Mouse (Mus musculus) cerebellum, adult 11 months (tissue): ENCODE measurements around the gene Cog1.

Experiments
- DNase-seq: peaks from one replicate; pipeline ENCODE4 v3.0.0; 2022

Cog1 gene

GRCm38 (mm10) chr11:113709272-113709671 is 60.3 kb downstream of the Cog1 start:
- DNase-seq = no peak

DNA sequence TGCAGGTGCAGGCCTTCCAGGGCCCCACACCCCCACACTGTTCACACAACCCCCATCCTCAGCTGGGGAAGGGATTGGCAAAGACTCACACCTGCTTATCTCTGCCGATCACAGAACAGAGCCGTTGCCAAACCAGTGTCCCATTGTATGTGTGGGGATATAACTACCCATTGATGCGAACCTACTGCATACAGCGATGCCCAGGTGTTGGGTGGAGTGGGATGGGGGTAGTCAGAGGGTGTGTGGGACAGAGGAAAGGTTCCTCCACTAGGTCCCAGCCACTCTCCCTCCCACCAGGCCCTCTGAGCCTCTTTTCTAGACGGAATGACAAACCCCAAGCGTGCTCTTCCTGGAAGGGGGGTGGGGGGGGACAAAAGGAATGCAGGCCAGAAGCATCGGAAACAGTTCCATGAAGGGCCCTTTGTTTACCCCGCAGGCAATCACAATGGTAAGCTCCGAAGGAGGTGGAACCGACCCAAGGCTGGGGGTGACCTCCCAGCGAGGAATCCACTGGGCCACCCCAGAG is 60.8 kb downstream of the Cog1 start, which contains the start of gene Cpsf4l:
Cpsf4l (minus strand) TSS at position 287 of the 526 bp plus-strand sequence.
- DNase-seq = no peak

- DNase-seq = no peak
These were observed 61.3 kb downstream of the Cog1 start for GRCm38 (mm10) chr11:113710257-113710777.

- DNase-seq = no peak
These were observed 62.1 kb downstream of the Cog1 start for GRCm38 (mm10) chr11:113711061-113711460.

DNA sequence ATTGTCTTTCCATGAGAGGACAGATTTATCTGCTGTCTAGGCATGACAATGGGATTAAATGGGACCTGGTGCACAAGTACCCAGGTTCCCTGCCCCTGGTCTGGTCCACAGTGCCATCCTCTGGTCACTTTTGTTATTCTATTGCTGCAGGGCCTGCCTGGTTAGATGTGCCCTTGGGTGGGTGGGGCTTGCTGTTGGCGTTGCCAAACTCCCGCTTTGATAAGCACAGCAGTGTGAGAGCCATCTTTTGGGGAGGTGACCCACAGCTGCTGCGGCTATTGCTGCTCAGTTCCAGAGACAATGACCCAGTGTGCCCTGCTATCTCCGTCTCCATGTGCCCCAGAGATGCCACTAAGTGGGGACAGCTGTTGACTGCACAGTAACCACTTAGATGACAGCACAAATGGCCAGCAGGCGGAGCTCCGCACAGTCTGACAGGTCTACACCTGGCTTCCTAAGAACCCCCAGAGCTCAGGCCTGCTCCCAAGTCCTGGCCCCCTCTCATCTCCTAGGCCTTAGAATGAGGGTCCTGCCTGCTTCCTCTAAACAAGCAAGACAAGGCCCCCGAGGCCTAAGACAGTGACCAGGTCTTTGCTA is 66.2 kb downstream of the Cog1 start:
- no peak for DNase-seq

DNA sequence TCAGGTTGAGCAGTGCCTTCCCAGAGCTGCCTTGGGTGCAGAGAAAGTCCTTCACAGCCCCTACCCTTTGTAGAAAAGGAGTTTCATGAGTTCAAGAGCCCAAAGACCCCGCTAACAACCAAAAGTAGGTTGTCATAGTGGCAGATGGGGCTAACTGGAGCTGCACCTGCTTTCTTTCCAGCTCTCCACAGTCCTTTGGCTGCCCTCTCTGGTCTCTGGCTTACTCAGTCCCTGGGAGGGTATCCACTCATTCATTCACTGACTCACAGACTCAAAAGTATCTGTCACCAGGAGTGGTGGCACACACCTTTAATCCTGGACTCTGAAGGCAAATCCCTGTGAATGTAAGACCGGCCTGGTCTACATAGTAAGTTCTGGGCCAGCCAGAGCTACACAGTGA is 67.2 kb downstream of the Cog1 start:
- DNase-seq = no peak
